Comparison of ENCODE assay signal across 22 mouse cellular contexts in the genomic region with DNA sequence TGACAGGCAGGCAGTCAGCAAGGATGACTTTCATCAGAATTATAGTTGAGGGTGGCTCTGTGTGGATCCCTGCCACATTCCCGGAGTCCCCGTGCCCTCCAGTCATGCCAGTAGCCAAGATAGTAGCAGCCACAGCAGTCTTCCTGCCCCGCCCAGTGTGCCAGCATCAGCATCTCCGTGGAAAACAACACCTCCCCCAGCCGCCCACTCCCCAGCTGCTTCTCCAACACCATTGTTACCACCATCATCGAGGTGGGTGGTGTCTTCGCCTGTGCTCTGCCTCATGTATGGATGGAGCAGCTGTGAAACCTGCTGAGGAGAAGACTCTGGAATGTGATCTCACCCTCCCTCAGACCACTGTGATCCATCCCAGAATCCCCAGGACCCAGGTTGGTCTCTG. TPM values are rescaled to one million over a fixed set of nuclear protein-coding genes. Genes with fewer than 3 reads are reported as not detected.
DNase-seq lines count a peak whose midpoint lies in the region; ATAC-seq lines count a peak whose summit lies in the region.
"Had no signal": no experiment of that assay in that cellular context is flagged by ENCODE, and none has a peak within 500 bp of the region (broad histone marks: within the 10 kb centered on the region; RNA-seq: fewer than 3 reads in every experiment).

No protein-coding gene starts in this region.

- peaks cover 54% of the 10 kb centered on the region for H3K27me3 ChIP-seq in heart, embryonic 10.5 days (ENCODE audit: insufficient read depth, poor library complexity, severe bottlenecking)
- peaks cover 23% of the 10 kb centered on the region for H3K27me3 ChIP-seq in hindbrain, embryonic 13.5 days
- H3K27me3 ChIP-seq: neural tube, embryonic 13.5 days had no signal

- ATAC-seq in hindbrain, embryonic 13.5 days (ENCODE audit: low FRiP score), result no peak
- ATAC-seq: activated CD4-positive, CD25-positive, alpha-beta regulatory T cell, adult 4 months; CD4-positive, CD25-positive, alpha-beta regulatory T cell, adult 4 months had no signal

- 64% methylated on average over 7 of the region's 7 CpGs for WGBS in heart, embryonic 10.5 days
- 83% methylated on average over 7 of the region's 7 CpGs for WGBS in hindbrain, embryonic 13.5 days

- no peak overlapping the region for H3K4me3 ChIP-seq in heart, embryonic 10.5 days
- no peak overlapping the region for H3K4me3 ChIP-seq in hindbrain, embryonic 13.5 days
- H3K4me3 ChIP-seq: forebrain, embryonic 10.5 days; hindbrain, embryonic 10.5 days; neural tube, embryonic 13.5 days had no signal

- H3K4me1 ChIP-seq in heart, embryonic 10.5 days, result no peaks in the 10 kb centered on the region
- H3K4me1 ChIP-seq in hindbrain, embryonic 13.5 days (replicated peaks), result peaks cover 9% of the 10 kb centered on the region; the same call in 1 of the 2 replicates
- H3K4me1 ChIP-seq: megakaryocyte, embryonic 14.5 days had no signal

- H3K9me3 ChIP-seq in heart, embryonic 10.5 days, result no peaks in the 10 kb centered on the region
- H3K9me3 ChIP-seq in hindbrain, embryonic 13.5 days, result no peaks in the 10 kb centered on the region
- H3K9me3 ChIP-seq: forebrain, embryonic 10.5 days; hindbrain, embryonic 10.5 days; neural tube, embryonic 13.5 days had no signal

- H3K27ac ChIP-seq in heart, embryonic 10.5 days, result no peak overlapping the region
- no peak overlapping the region for H3K27ac ChIP-seq in hindbrain, embryonic 13.5 days
- H3K27ac ChIP-seq: forebrain, embryonic 10.5 days; hindbrain, embryonic 10.5 days; neural tube, embryonic 13.5 days had no signal

- no peak overlapping the region for H3K9ac ChIP-seq in hindbrain, embryonic 13.5 days
- H3K9ac ChIP-seq: neural tube, embryonic 13.5 days had no signal

- H3K36me3 ChIP-seq in heart, embryonic 10.5 days, result no peaks in the 10 kb centered on the region
- H3K36me3 ChIP-seq in hindbrain, embryonic 13.5 days, result no peaks in the 10 kb centered on the region
- H3K36me3 ChIP-seq: forebrain, embryonic 10.5 days; G1E; hindbrain, embryonic 10.5 days; neural tube, embryonic 13.5 days had no signal

- H3K4me2 ChIP-seq in hindbrain, embryonic 13.5 days, result no peak overlapping the region
- H3K4me2 ChIP-seq: liver, embryonic 11.5 days; neural tube, embryonic 13.5 days had no signal

- intact Hi-C loops in left cerebral cortex, postnatal 14 days (cut with DNase I), result no loop called here

- DNase-seq in frontal cortex, adult 2 months (ENCODE audit: extremely low spot score in 1 of 2, low spot score in 1 of 2), result peak; percentile 80 to 92
- DNase-seq in frontal cortex, postnatal 14 days (ENCODE audit: low spot score in 2 of 2), result no peak
- DNase-seq in right cerebral cortex, adult 2 months (ENCODE audit: low spot score in 2 of 2), result peak; percentile 91
- no peak for DNase-seq in right cerebral cortex, postnatal 10 days (ENCODE audit: low spot score in 2 of 2)
- peak; percentile 70 to 88 for DNase-seq in left cerebral cortex, postnatal 14 days (ENCODE audit: low spot score in 2 of 2)
- no peak for DNase-seq in heart, embryonic 10.5 days (ENCODE audit: low spot score)
- DNase-seq: adrenal gland, postnatal 14 days; cerebellum, adult 11-12 months; kidney, adult 2 months; kidney, postnatal 25 days; lung, adult 18-20 months; midbrain, embryonic 14.5 days; thymus, postnatal 14 days had no signal

RNA-seq across cellular contexts. Expression of a gene that starts 25.5 kb away (rescaled TPM):
- polyA plus RNA-seq in frontal cortex, adult 2 months (2012; rRNA removed), result 644 and 776 TPM in 2 replicates
- total RNA-seq in left cerebral cortex, postnatal 14 days (2021), result 100 to 1,000 TPM; 755 to 854 TPM
- 0.38 and 0.70 TPM in 2 replicates for polyA plus RNA-seq in heart, embryonic 10.5 days (2016; fragmentation: Nextera tagmentation; extraction: Ambion mirVana)
- polyA plus RNA-seq in hindbrain, embryonic 13.5 days (2015; fragmentation: Nextera tagmentation; extraction: Ambion mirVana), result 14.3 and 14.8 TPM in 2 replicates

RNA-seq across cellular contexts. Expression of a gene that starts 45.1 kb away (rescaled TPM):
- polyA plus RNA-seq in frontal cortex, adult 2 months (2012; rRNA removed), result 23.9 and 24.7 TPM in 2 replicates
- total RNA-seq in left cerebral cortex, postnatal 14 days (2021), result 10 to 100 TPM; 50.5 to 55.9 TPM
- 22.2 and 24.9 TPM in 2 replicates for polyA plus RNA-seq in heart, embryonic 10.5 days (2016; fragmentation: Nextera tagmentation; extraction: Ambion mirVana)
- 20.9 and 21.4 TPM in 2 replicates for polyA plus RNA-seq in hindbrain, embryonic 13.5 days (2015; fragmentation: Nextera tagmentation; extraction: Ambion mirVana)

Comparison
In these comparisons a context has a peak if more than half of its experiments do, and no peak if none do; other contexts are left out.
1. DNase-seq: peak in frontal cortex, adult 2 months (2 of 2), right cerebral cortex, adult 2 months (2 of 2) and left cerebral cortex, postnatal 14 days (2 of 2); none in frontal cortex, postnatal 14 days (0 of 2), right cerebral cortex, postnatal 10 days (0 of 2) and heart, embryonic 10.5 days (single experiment).
2. RNA of a gene that starts 25.5 kb away (polyA plus RNA-seq): 644 to 776 TPM in frontal cortex, adult 2 months; 14.3 to 14.8 TPM in hindbrain, embryonic 13.5 days and 0.38 to 0.70 TPM in heart, embryonic 10.5 days; every median in the first group is over 10 times any median in the second.